Mouse (Mus musculus) limb, embryonic 12.5 days (tissue): ENCODE results near the gene Cand1. TPM values are rescaled to one million over a fixed set of nuclear protein-coding genes. Genes with fewer than 3 reads are reported as not detected.

Experiments
- ATAC-seq: fragments of 200-750 bp; cut with Nextera tagmentation; 2 replicates; pipeline ENCODE4 v1.8.0; 2017; ENCODE audit warnings: low read depth, moderate TSS enrichment; ENCODE audit not compliant: insufficient number of reproducible peaks, insufficient read depth, low FRiP score, low TSS enrichment
- H3K27ac ChIP-seq: fragments of 300-500 bp; sonication (generic); 2 replicates; pipeline ENCODE4 v1.5.1; 2016; ENCODE audit warnings: mild to moderate bottlenecking, moderate library complexity
- H3K27me3 ChIP-seq: fragments of 300-500 bp; sonication (generic); 2 replicates; pipeline ENCODE4 v1.6.1; 2016; ENCODE audit warnings: mild to moderate bottlenecking, moderate library complexity
- H3K36me3 ChIP-seq: fragments of 300-500 bp; sonication (generic); 2 replicates; pipeline ENCODE4 v1.6.1; 2016; ENCODE audit warnings: mild to moderate bottlenecking, moderate library complexity
- H3K4me1 ChIP-seq: fragments of 300-500 bp; sonication (generic); replicated peaks from 2 replicates; pipeline ENCODE4 v1.6.1; 2016
- H3K4me2 ChIP-seq: fragments of 300-500 bp; sonication (generic); 2 replicates; pipeline ENCODE4 v1.6.1; 2016; ENCODE audit warnings: mild to moderate bottlenecking, moderate library complexity
- H3K4me3 ChIP-seq: fragments of 300-500 bp; sonication (generic); replicated peaks from 2 replicates; pipeline ENCODE4 v1.5.1; 2016; ENCODE audit warnings: mild to moderate bottlenecking
- H3K9ac ChIP-seq: fragments of 300-500 bp; sonication (generic); replicated peaks from 2 replicates; pipeline ENCODE4 v1.6.1; 2016; ENCODE audit warnings: mild to moderate bottlenecking, moderate library complexity
- H3K9me3 ChIP-seq: fragments of 300-500 bp; sonication (generic); 2 replicates; pipeline ENCODE4 v1.6.1; 2016; ENCODE audit warnings: mild to moderate bottlenecking, moderate library complexity
- WGBS: fragments of 180-500 bp; shearing (Covaris S2); methylation state at CpG from one replicate; pipeline ENCODE4 v1.1.7; 2016; 5-methylcytosine and 5-hydroxymethylcytosine counted together
- polyA plus RNA-seq: library from polyadenylated mRNA; unstranded; fragments of >200 nt; fragmentation: Nextera tagmentation; extraction: Ambion mirVana; gene quantifications from 2 replicates; pipeline ENCODE4 v1.2.1, GENCODE M21; 2016

Gene Cand1
- polyA plus RNA-seq, 1 experiment from 2014 or later, result 114 TPM

DNA sequence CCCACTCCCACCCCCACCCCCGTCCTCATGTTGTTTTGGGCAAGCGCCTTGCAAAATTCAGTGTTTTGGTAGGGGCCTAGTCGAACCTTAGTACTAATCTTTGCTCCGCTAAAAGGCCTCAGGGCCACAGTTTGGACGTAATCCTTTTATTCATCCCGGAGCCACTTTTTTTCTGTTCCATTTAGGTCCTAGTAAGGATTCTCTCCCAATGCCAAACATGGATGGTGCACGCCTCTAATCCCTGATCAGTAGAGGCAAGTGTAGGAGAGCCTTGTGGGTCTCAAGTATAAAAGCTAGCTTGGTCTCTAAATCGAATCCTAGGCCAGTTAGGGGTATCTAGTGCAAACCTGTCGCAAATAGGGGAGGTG is 851 bp upstream of the Cand1 start:
- H3K36me3 ChIP-seq, result peaks cover 4% of the 10 kb centered on the region; the same call in 1 of the 2 replicates
- peaks cover 17% of the 10 kb centered on the region for H3K4me1 ChIP-seq
- no peaks in the 10 kb centered on the region for H3K9me3 ChIP-seq
- 7% methylated on average over 9 of the region's 9 CpGs for WGBS
- peak overlapping the region; percentile 99 for H3K27ac ChIP-seq
- H3K9ac ChIP-seq, result peak overlapping the region; percentile 73
- peak overlapping the region; percentile 85 for H3K4me2 ChIP-seq
- no peak for ATAC-seq
- H3K27me3 ChIP-seq, result no peaks in the 10 kb centered on the region
- peak overlapping the region; percentile 98 for H3K4me3 ChIP-seq

DNA sequence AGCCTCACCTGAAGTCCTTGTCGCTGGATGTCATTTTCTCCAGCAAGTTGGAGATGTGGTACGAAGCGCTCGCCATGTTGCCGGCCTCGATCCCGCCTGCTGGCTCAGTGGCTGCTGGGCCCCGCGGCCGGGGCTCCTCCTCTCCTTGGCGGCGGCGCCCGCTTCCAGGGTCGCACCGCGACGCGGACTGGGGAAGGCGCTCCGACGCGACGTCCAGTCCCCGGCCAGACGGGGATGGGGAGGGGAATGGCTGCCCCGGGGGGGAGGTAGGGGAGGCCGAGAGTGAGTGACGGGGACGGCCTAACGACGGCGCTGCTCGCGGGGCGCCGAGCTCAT is 254 bp downstream of the Cand1 start:
- peaks cover 15% of the 10 kb centered on the region; the same call in 1 of the 2 replicates for H3K36me3 ChIP-seq
- under 1% methylated on average over 37 of the region's 37 CpGs for WGBS
- no peak for ATAC-seq
- H3K4me1 ChIP-seq, result peaks cover 19% of the 10 kb centered on the region
- H3K27me3 ChIP-seq, result no peaks in the 10 kb centered on the region
- peak overlapping the region; percentile 85 for H3K4me2 ChIP-seq
- peak overlapping the region; percentile 99 for H3K27ac ChIP-seq
- peak overlapping the region; percentile 98 for H3K4me3 ChIP-seq
- no peaks in the 10 kb centered on the region for H3K9me3 ChIP-seq
- H3K9ac ChIP-seq, result peak overlapping the region; percentile 97

DNA sequence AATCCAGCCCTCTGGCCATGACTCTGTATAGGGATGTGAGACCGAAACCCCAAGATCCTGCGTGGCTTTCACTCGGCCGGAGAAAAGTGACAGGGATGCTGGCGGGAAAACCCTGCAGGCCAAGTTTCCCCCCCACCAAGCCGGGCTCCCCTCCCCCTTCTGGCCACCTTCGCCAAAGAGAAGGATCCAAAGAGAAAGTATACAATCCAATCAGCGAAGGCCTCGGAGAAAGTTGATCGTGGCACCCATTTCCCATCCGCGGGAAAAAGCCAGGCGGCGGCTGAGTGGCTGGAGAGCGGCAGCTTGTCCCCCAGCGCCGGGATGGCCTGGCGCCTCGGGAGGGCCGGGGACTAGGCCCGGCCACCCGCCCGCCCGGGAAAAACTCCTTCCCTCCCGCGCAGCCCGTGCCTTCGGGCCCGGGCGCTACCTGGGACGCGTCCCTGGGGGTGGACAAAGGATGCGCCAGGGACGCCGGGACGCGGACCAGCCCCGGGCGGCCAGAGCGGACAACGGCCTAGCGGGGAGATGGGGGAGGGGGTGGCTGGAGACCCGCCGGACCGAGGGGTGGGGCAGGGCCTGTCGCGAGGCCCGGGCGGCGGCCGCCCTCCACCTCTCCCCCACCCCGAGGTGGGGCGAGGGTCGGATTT is 747 bp downstream of the Cand1 start:
- under 1% methylated on average over 50 of the region's 54 CpGs for WGBS
- peak overlapping the region; percentile 99 for H3K27ac ChIP-seq
- H3K4me1 ChIP-seq, result peaks cover 19% of the 10 kb centered on the region
- no peaks in the 10 kb centered on the region for H3K9me3 ChIP-seq
- peak overlapping the region; percentile 98 for H3K4me3 ChIP-seq
- H3K9ac ChIP-seq, result peak overlapping the region; percentile 97
- no peak; the same call in none of the 2 replicates for ATAC-seq
- no peaks in the 10 kb centered on the region for H3K27me3 ChIP-seq
- peak overlapping the region; percentile 85 for H3K4me2 ChIP-seq
- peaks cover 20% of the 10 kb centered on the region; the same call in 1 of the 2 replicates for H3K36me3 ChIP-seq

DNA sequence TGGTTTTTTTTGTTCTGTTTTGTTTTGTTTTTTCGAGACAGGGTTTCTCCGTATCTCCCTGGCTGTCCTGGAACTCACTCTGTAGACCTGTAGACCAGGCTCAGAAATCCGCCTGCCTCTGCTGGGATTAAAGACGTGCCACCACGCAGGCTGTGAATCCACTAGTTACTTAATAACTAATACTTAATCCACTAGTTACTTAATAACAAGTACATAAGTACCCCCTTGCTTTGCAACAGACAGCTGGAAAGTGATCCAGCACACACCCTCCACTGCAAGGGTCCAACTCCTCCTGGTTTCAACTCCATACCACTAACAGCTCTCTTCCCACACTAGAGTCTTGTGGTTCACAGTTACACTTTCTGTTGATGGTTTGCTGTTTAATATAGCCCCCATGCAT is 8.3 kb downstream of the Cand1 start:
- no peaks in the 10 kb centered on the region for H3K27me3 ChIP-seq
- 90% methylated on average over 5 of the region's 5 CpGs for WGBS
- H3K27ac ChIP-seq, result no peak overlapping the region
- H3K4me3 ChIP-seq, result no peak overlapping the region
- no peak overlapping the region for H3K4me2 ChIP-seq
- peaks cover 34% of the 10 kb centered on the region for H3K36me3 ChIP-seq
- no peaks in the 10 kb centered on the region for H3K9me3 ChIP-seq
- H3K4me1 ChIP-seq, result peaks cover 4% of the 10 kb centered on the region; the same call in 1 of the 2 replicates
- ATAC-seq, result no peak
- H3K9ac ChIP-seq, result no peak overlapping the region

DNA sequence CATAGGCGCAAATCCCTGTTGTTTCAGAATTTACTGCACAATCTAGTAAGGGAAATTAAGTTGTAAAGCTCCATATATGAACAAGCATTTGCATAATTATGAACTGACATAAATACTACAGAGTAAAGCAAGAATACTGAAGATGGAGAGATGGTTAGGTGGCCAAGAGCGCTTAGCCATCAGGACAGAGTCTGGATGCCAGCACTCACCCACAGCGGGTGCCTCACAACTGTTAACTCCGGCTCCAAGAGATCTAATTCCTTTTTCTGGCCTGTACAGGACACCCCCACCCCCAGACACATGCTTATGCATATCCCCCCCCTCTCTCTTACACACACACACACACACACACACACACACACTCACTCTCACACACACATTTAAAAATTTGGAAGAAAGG is 9.2 kb downstream of the Cand1 start:
- no peak overlapping the region for H3K9ac ChIP-seq
- no peaks in the 10 kb centered on the region for H3K9me3 ChIP-seq
- H3K4me2 ChIP-seq, result no peak overlapping the region
- H3K36me3 ChIP-seq, result peaks cover 38% of the 10 kb centered on the region
- WGBS, result 96% methylated on average over 4 of the region's 4 CpGs
- no peak overlapping the region for H3K4me3 ChIP-seq
- no peak overlapping the region for H3K27ac ChIP-seq
- H3K4me1 ChIP-seq, result peaks cover 2% of the 10 kb centered on the region; the same call in 1 of the 2 replicates
- no peaks in the 10 kb centered on the region for H3K27me3 ChIP-seq
- no peak for ATAC-seq

DNA sequence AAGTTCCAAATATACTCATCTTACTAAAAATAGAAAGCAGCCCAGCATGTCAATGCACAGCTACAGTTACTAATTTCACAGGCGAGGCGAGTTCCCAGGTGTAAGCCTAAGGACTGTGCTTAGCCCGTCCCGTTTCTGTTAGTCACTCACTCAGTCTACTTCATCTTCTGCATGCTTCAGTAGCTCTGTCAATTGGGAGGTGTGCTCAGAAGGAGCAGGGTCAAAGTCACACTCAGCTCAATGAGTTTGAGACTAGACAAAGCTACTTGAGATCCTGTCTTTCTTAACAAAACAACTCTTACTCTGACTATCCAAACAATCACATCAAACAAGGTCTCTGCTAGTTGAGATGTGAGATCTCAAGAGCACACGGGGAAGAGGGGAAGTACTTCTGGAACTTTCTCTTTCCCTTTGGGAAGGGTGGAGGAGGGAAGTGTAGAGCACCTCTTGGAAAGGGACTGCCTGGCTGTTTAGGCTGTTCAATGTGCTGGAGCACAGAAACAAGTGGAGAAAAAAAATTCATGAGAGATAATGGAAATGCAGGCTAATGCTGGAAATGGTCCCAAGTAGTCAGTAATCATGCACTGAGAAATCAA is 9.7 kb downstream of the Cand1 start:
- Histone ChIP-seq H3K4me3 (no peak overlapping the region), H3K4me1 (no peaks in the 10 kb centered on the region; the same call in 1 of the 2 replicates), H3K27ac (no peak overlapping the region), H3K27me3 (no peaks in the 10 kb centered on the region), H3K4me2 (no peak overlapping the region), H3K9ac (no peak overlapping the region), H3K36me3 (peaks cover 38% of the 10 kb centered on the region), H3K9me3 (no peaks in the 10 kb centered on the region)
- WGBS, result 80% methylated on average over 5 of the region's 5 CpGs
- ATAC-seq, result no peak

DNA sequence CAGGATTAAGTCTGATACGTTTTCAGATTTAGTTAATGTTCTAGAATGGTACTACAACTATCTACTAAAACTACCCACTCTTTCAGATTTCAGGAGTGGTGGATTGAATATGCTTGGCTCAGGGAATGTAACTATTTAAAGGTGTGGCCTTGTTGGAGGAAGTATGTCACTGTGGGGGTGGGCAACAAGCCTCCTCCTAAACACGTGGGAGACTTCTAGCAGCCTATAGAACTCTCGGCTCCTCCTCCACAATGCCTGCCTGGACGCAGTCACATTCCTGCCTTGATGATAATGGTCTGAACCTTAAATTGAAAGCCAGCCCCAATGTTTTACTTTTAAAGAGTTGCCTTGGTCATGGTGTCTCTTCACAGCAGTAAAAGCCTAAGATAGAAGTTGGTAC is 16.2 kb downstream of the Cand1 start:
- Histone ChIP-seq H3K9ac (no peak overlapping the region), H3K4me2 (no peak overlapping the region), H3K27ac (no peak overlapping the region), H3K4me1 (no peaks in the 10 kb centered on the region), H3K9me3 (no peaks in the 10 kb centered on the region), H3K27me3 (no peaks in the 10 kb centered on the region), H3K36me3 (peaks cover 62% of the 10 kb centered on the region), H3K4me3 (no peak overlapping the region)
- ATAC-seq, result no peak
- 77% methylated on average over 4 of the region's 4 CpGs for WGBS

DNA sequence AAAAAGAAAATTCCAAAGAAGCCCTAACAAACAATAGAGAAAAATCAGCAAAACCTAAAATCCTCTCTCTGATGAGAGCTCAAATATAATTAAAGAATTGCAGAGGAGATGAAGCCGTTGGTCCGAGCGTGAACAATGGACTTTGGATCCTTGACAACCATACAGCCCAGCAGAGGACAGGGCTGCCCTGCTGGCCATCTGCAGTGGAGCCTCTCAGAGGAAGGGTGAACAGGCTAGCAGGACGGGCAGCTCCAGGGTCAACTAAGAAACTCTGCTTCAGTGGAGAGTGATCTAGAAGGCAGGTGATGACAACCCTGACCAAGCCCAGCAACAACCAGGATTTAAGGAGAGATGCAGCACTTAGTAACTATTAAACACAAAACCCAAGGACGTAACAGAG is 18.2 kb downstream of the Cand1 start:
- Histone ChIP-seq H3K4me3 (no peak overlapping the region), H3K9ac (no peak overlapping the region), H3K27ac (no peak overlapping the region), H3K4me2 (no peak overlapping the region), H3K36me3 (peaks cover 73% of the 10 kb centered on the region), H3K4me1 (no peaks in the 10 kb centered on the region), H3K9me3 (no peaks in the 10 kb centered on the region), H3K27me3 (no peaks in the 10 kb centered on the region)
- WGBS, result 86% methylated on average over 5 of the region's 5 CpGs
- ATAC-seq, result no peak

DNA sequence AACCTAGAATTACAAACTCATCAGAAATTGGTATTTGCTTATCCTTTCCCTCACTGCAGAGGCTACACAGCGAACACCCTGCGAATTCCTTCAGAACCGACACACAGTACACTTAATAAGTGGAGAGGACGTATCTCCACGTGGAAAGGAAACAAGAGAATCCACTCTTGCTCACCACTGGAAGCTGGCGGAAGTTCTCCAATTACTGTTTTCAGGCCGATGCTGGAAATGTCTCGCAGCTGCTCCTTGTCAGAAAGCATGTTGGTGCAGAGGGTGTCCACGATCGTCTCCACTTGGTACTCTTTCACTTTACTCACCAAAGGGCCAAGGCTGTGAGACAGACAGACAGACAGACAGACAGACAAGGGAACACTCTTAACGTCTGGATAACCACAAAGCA is 20.4 kb downstream of the Cand1 start:
- Histone ChIP-seq H3K4me3 (no peak overlapping the region), H3K27ac (no peak overlapping the region), H3K27me3 (no peaks in the 10 kb centered on the region), H3K4me2 (no peak overlapping the region), H3K4me1 (no peaks in the 10 kb centered on the region), H3K36me3 (peaks cover 70% of the 10 kb centered on the region), H3K9ac (no peak overlapping the region), H3K9me3 (no peaks in the 10 kb centered on the region)
- ATAC-seq, result no peak
- WGBS, result 72% methylated on average over 11 of the region's 11 CpGs

DNA sequence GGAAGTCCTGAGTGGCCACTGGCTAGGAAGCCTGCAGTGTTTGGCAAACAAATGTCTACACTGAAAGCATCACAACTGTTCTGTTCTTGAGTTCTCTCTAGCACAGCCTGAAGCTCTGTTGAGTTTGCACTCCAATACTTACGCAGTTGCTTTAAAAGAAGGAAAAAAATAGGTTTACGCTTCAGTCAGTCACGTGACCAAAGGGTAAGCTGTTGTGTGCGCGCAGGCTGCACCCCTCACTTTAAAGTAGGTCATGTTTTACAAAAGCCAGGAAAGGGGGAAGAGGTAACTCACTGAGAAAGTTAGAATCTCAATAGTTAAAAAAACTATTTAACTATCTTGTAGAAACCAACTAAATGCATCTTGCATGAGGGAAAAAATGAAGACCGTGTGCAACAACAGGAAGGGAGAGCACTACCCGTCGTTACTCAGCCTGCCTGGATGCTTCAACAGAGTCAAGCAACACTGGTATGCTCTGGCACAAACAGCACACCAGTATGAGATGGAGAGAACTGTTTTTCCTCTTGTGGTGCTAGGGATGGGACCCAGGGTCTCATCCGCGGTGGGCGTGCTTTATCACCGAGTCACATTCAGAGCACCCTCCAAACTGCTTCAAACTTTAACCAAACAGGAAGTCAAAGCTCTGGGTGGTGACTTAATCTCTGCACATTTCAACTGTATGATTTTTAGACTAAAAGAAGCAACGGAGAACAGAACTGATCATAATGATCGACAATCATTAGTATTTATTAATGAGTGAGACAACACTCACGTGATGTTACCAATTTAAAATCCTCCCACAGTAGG is 21.4 kb downstream of the Cand1 start:
- no peak for ATAC-seq
- no peak overlapping the region for H3K9ac ChIP-seq
- peaks cover 68% of the 10 kb centered on the region for H3K36me3 ChIP-seq
- WGBS, result 93% methylated on average over 15 of the region's 15 CpGs
- H3K4me2 ChIP-seq, result no peak overlapping the region
- H3K27me3 ChIP-seq, result no peaks in the 10 kb centered on the region
- no peak overlapping the region for H3K4me3 ChIP-seq
- H3K4me1 ChIP-seq, result no peaks in the 10 kb centered on the region
- H3K27ac ChIP-seq, result no peak overlapping the region
- H3K9me3 ChIP-seq, result no peaks in the 10 kb centered on the region

DNA sequence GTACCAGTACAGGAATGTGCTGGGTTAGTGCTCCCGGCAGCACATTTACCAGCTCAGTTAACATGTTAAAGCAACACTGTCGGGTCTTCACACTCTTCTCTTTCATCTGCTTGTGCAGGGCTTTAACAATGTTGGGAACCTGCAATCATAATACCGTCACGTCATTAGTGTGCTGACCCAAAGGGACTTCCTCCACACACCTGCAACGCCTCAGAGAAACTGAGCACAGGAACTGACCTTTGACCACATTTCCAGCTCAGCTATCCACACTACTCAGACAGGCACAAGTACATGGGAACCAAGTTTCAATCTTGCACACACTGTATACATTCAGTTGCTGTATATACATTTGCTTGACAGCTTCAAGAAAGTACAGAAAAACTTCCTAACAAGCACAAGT is 27.4 kb downstream of the Cand1 start:
- Histone ChIP-seq H3K27me3 (no peaks in the 10 kb centered on the region), H3K27ac (no peak overlapping the region), H3K4me3 (no peak overlapping the region), H3K36me3 (peaks cover 90% of the 10 kb centered on the region), H3K4me1 (no peaks in the 10 kb centered on the region), H3K4me2 (no peak overlapping the region), H3K9ac (no peak overlapping the region), H3K9me3 (no peaks in the 10 kb centered on the region)
- no peak for ATAC-seq
- 75% methylated on average over 5 of the region's 5 CpGs for WGBS
